Mouse (Mus musculus) liver, embryonic 14.5 days (tissue): ENCODE measurements at regions not wholly inside any gene's neighbourhood (a gene's known extent, or its start where the extent isn't known, plus 50 kb on each side); places are given as distances from the start of the nearest gene placed in this dataset.

Experiments used
- CTCF ChIP-seq: IDR thresholded peaks from 2 replicates; pipeline ENCODE4 v1.5.1; 2016; ENCODE audit warnings: antibody characterized with exemption, low read depth, control low read depth
- EP300 ChIP-seq: IDR thresholded peaks from 2 replicates; pipeline ENCODE4 v1.6.1; 2016; ENCODE audit warnings: antibody characterized with exemption, low read depth

GRCm38 (mm10) chr9:113435921-113436320 lies 272.1 kb downstream of the Pdcd6ip start:
- TF ChIP-seq CTCF (no peak), EP300 (no peak)
